Mouse (Mus musculus) c-Kit-positive CD71-positive TER-119-negative erythroid progenitor cells, embryonic 14.5 days (primary cell): ENCODE data around the gene Snx6.
A peak's percentile ranks its signal among the peaks of the same experiment; 100 is the strongest.
"Not testable (repeated sequence)": the region's sequence is repeated elsewhere in the genome, so short reads cannot be mapped to it uniquely, and the experiment has no call there.

Source experiments
- DNase-seq: peaks from one replicate; pipeline ENCODE4 v3.0.0-alpha.2; 2013; ENCODE audit warnings: low read depth

The Snx6 gene

DNA sequence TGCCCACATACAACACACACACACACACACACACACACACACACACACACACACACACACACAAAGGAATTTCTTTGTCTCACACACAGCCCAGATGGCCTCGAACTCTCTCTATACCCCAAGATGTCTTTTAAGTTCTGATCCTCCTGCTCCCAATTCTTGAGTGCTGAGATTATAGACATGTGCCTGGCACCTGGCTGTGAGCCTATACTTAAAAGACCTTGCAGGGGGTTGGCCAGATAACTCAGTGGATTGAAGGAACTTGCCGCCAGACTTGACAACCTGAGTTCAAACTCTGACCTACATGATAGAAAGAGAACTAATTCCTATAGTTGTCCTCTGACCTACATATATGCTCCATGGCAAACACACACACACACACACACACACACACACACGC lies 8.0 kb upstream of the Snx6 start:
- DNase-seq = no peak

DNA sequence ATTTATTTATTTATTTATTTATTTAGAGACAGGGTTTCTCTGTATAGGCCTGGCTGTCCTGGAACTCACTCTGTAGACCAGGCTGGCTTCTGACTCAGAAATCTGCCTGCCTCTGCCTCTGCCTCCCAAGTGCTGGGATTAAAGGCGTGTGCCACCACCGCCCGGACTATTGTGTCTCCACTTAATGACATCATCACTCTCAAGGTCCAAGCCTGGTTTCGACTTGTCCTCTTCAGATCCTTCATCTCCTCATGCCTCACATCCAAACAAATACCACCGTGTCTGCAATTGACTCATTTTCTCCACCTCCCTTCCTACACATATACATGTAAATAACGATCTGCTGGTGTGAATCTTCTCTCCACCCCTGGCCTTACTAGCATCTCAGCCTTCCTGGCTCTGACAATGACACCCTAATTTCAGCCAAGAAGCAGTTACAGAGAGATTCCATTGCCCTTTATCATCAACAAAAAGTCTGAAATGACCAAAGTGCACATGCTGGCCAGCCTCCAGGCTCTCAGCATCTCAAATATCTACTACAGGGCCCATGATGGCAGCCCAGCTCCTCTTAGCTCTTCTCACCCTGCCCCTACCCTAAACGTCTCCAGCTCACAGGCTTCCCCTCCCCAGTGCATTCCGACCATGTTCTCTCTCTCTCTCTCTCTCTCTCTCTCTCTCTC lies 1.2 kb upstream of the Snx6 start:
- no peak for DNase-seq

DNA sequence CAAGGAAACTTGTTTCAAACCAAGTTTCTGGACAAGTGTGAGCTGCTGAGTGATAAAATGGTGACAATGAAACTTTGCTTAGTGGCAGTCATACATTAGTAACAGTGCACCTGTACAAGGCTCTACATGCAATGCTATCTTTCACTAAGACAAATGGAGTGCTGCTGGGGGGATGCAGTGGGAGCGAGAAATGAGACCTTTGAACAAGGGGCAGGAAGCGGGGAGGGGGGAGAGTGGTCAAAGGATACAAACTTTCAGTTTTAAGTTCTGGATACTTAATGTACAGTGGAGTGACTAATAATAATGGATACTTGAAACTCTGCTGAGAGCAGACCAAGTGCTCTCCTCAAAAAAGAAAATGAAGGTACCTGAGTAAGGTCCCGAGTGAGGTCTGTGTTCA lies 1.1 kb downstream of the Snx6 start:
- DNase-seq = no peak

DNA sequence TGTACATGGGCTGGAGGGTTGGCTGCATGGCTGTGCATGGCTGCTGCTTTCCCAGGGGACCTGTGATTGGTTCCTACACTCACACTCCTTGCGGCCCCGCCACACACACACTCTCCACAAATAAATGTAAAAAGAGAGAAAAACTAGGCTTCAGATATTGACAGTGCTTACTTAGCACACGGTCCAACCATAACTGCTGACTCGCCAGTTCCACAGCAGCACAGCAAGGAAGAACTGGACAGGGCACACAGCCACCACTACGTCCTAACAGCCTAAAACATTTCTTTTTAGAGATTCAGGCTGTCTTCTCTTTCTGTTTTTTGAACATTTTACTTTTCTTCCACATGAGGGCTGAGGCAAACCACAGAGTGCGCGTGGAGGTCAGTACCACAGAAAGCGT lies 4.0 kb downstream of the Snx6 start:
- no peak for DNase-seq

DNA sequence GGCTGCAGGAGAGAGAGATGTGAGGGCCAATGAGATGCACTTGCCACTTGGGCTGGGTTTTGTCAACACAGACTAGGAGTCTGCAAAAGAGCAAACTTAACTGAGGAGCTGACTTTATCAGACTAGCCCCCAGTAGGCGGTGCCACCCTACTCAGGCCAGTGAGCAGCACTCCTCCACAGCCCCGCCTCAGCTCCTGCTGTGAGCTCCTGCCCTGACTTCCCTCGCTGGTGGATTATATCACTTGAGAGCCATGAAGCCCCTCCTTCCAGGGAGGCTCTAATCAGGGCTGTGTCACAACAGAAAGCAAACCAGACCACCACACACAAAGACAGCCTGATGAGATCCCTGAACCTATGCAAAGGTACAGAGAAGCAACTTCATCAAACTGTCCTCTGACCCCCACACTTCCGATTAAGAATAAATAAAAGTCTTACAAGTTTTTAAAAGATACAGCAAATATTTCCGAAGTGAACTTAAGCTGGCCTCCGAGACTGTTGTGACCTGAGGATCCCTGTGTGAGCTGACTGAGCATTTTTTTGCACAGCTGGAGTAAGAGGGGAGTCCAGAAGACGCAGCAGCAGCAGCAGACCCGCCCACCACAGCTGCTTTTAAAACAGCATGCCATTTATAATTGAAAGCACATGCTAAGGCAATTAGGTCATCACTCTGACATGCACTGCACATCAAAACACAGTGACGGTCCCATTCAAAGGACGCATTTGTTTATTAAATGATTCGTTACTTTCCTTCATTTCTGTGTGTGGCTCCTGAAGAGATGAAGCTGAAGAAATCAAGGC lies 6.0 kb downstream of the Snx6 start:
- DNase-seq = peak; percentile 49

DNA sequence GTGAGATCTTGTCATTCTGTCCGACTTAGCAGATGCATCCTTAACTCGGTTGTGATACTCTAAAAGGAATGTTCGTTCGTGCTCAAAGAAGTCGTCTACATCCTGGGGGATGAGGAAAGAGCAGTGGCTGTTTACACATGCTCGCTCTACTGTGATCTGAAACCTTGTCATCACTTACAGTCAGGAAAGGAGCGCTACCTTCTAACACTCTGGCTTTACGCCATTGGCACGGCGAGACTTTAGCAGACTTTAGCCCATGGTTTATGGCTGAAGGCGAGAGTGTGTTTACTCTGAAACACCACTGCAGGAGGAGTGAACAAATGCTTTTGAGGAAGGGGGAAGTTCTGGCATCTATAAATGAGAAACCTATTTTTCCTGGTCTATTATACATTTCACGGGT lies 31.9 kb downstream of the Snx6 start:
- no peak for DNase-seq

DNA sequence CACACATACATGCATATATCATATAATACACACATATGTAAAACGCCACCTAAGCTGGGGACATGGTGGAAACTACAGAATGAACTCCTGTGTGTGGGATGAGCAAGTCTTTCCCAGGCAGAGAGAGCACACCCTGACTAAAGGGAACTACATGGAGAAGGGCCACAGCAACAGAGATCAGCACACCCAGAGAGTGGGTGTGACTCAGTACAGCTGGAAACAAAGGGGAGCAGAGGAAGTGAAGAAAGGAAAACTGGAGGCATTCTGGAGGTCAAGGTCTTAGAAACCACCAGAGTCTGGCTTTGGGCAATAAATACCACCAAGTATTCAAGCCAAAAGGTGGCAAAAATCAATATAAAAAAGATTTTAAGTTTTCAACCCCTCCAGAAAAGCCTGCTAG lies 34.8 kb downstream of the Snx6 start:
- no peak for DNase-seq

DNA sequence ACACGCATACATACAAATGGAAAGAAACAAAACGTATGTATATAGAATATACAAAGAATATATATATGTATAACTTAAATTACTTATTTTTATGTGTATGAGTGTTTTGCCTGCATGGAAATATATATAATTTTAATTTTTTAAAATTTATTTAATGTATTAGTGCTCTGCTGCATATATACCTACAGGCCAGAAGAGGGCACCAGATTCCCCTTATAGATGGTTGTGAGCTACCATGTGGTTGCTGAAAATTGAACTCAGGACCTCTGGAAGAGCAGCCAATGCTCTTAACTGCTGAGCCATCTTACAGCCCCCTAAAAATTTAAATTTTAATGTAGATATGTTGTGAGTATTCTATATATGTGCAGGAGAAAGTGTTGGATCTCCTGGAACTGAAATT lies 36.7 kb downstream of the Snx6 start:
- peak; percentile 14 for DNase-seq

DNA sequence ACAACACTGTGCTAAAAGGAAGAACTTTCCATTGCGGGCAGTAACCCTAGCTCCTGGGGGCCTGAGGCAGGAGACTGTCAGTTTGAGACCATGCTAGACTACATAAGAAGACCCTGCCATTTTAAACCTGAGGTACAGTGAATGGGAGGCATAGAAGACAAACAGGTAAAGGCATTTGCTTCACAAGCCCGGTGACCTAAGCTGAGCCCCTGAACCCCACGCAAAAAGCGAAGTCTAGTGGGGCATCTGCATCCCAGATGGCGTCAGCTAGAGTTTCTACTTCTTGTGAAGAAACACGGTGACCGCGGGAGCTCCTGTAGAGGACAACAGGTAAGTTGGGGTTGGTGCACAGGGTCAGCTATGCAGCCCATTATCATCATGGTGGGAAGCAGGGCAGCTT lies 46.9 kb downstream of the Snx6 start:
- DNase-seq = no peak

DNA sequence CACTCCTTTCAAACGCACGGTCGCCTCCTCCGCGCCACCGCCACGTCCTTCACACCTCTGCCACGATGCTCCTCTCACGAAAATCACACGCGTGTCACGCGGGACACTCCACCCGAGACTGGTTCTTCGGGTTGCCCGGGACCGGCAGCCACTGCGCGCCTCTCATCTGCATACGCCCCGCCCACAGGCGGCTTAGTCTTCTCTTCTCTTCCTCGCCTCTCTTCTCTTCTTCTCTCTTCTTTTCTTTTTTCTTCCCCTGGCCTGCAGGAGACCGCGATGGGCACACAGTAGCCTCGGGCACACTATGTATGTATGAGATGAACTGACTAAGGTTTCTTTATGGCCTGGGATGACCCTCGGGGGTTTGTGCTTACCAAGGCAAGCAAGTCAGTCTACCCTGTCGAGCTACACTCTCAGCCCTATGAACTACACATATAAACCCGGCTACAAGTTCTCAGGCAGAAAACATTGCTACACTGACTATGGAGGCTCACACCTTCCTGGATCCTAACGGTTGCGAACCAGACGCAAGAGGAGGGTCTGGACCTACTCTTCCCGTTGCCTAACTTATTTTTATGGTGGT lies 56.8 kb downstream of the Snx6 start:
- not testable (repeated sequence) for DNase-seq

DNA sequence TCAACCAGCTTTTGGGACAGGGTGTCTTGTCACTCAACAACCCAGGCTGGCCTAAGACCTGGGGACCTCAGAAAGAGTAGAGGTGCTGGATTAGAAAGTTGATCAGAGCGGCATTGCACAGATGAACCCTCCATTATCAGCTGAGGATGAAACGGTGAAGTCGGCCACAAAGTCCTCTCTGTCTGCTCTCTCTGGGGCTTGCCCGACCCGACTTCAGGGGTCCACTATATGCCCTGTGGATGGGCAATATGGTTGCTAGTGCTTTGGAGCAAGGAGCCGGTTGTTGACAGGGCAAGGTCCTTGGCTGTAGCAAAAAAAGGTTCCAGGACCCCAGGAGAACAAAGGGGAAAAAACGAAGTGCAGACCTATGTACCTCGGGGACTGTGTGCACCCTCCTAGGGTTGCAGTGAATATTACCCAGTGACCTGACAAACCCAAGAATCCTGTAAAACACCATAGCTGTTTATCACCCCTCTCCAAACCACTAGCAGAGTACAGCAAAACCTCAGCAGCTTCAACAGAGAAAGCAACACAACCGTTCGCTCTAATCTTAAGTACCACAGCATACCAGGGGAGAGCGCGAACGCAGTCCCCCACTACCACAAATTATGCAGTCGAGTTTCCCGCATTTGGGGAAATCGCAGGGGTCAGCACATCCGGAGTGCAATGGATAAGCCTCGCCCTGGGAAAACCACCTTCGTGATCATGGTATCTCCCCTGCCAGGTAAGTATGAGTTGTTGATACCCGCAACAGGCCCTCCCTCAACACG lies 57.4 kb downstream of the Snx6 start:
- DNase-seq = not testable (repeated sequence)

DNA sequence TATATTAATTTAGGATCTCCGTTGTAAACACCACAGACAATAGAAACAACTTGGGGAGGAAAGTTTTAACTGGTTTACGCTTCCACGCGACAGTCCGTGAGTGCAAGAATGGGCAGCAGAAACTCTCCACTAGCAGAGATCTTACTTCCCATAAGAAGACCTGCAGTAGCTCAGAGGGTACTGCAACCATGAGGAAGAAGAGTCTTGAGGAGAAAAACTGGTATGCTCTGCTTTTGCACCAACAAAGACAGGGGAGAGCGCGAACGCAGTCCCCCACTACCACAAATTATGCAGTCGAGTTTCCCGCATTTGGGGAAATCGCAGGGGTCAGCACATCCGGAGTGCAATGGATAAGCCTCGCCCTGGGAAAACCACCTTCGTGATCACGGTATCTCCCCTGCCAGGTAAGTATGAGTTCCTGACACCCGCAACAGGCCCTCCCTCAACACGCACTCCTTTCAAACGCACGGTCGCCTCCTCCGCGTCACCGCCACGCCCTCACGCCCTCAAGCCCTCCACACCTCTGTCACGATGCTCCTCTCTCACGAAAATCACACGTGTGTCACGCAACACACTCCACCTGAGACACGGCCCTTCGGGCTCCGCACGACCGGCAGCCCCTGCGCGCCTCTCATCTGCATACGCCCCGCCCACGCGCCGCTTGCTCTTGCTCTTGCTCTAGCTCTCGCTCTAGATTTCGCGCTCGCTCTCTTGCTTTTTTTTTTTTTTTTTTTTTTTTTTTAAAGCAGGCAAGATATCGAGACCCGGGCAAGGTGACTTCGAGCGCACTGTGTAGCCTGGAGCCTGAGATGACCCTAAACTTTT lies 61.0 kb downstream of the Snx6 start:
- not testable (repeated sequence) for DNase-seq

DNA sequence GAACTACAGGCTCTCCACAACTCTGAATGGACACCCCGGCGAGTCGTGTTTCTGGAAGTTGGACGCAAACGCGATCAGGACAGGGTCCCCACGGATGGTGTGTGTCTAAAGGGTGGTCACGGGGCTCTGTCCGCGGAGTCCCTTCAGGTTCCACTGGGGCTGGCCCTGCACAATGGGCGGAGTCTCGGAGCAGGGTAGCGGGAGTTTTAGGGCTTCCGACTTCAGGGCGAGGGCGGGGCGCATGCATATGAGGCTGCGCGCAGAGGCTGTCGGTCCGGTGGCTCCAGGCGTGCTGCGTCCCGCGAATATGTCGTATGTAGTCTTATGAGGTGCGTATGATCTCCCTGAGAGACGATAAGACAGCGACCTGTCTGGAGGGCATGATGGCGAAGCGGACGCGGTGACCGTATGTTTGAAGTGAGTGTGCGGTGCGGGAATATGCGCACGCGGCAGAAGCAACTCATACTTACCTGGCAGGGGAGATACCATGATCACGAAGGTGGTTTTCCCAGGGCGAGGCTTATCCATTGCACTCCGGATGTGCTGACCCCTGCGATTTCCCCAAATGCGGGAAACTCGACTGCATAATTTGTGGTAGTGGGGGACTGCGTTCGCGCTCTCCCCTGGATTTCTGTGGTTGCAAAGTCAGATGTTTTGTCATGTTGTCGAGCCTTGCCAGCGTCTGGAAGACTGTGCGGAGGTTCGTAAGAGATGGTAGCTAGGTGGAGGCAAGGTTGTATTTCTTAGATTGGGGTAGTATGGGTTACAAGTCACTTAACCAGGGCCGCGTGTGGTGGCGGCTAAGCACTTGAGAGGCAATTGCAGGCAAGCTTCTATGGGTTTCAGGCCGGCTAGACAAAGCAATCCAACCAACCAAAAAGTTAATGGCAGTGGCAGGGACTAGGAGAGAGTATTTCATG lies 66.1 kb downstream of the Snx6 start:
- DNase-seq = not testable (repeated sequence)

DNA sequence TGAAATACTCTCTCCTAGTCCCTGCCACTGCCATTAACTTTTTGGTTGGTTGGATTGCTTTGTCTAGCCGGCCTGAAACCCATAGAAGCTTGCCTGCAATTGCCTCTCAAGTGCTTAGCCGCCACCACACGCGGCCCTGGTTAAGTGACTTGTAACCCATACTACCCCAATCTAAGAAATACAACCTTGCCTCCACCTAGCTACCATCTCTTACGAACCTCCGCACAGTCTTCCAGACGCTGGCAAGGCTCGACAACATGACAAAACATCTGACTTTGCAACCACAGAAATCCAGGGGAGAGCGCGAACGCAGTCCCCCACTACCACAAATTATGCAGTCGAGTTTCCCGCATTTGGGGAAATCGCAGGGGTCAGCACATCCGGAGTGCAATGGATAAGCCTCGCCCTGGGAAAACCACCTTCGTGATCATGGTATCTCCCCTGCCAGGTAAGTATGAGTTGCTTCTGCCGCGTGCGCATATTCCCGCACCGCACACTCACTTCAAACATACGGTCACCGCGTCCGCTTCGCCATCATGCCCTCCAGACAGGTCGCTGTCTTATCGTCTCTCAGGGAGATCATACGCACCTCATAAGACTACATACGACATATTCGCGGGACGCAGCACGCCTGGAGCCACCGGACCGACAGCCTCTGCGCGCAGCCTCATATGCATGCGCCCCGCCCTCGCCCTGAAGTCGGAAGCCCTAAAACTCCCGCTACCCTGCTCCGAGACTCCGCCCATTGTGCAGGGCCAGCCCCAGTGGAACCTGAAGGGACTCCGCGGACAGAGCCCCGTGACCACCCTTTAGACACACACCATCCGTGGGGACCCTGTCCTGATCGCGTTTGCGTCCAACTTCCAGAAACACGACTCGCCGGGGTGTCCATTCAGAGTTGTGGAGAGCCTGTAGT lies 76.4 kb downstream of the Snx6 start:
- not testable (repeated sequence) for DNase-seq

DNA sequence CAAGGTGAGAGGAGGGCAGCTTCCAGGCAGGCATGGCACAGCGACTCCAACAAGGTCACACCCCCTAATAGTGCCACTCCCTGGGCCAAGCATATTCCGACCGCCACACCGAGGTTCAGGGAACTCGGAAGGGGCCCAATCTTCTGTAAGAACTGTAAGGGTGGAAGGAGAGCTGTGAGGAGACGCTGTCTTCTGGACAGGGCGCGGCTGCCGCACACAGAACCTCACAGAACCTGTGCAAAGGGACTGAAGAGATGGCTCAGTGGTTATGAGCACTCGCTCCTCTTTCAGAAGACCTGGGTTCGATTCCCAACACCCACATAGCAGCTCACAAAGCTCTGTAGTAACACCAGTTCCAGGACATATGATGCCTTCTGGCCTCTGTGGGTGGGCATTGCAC lies 78.0 kb downstream of the Snx6 start:
- not testable (repeated sequence) for DNase-seq

DNA sequence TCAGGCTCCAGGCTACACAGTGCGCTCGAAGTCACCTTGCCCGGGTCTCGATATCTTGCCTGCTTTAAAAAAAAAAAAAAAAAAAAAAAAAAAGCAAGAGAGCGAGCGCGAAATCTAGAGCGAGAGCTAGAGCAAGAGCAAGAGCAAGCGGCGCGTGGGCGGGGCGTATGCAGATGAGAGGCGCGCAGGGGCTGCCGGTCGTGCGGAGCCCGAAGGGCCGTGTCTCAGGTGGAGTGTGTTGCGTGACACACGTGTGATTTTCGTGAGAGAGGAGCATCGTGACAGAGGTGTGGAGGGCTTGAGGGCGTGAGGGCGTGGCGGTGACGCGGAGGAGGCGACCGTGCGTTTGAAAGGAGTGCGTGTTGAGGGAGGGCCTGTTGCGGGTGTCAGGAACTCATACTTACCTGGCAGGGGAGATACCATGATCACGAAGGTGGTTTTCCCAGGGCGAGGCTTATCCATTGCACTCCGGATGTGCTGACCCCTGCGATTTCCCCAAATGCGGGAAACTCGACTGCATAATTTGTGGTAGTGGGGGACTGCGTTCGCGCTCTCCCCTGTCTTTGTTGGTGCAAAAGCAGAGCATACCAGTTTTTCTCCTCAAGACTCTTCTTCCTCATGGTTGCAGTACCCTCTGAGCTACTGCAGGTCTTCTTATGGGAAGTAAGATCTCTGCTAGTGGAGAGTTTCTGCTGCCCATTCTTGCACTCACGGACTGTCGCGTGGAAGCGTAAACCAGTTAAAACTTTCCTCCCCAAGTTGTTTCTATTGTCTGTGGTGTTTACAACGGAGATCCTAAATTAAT lies 81.5 kb downstream of the Snx6 start:
- DNase-seq = not testable (repeated sequence)

DNA sequence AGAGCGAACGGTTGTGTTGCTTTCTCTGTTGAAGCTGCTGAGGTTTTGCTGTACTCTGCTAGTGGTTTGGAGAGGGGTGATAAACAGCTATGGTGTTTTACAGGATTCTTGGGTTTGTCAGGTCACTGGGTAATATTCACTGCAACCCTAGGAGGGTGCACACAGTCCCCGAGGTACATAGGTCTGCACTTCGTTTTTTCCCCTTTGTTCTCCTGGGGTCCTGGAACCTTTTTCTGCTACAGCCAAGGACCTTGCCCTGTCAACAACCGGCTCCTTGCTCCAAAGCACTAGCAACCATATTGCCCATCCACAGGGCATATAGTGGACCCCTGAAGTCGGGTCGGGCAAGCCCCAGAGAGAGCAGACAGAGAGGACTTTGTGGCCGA lies 85.0 kb downstream of the Snx6 start:
- not testable (repeated sequence) for DNase-seq

DNA sequence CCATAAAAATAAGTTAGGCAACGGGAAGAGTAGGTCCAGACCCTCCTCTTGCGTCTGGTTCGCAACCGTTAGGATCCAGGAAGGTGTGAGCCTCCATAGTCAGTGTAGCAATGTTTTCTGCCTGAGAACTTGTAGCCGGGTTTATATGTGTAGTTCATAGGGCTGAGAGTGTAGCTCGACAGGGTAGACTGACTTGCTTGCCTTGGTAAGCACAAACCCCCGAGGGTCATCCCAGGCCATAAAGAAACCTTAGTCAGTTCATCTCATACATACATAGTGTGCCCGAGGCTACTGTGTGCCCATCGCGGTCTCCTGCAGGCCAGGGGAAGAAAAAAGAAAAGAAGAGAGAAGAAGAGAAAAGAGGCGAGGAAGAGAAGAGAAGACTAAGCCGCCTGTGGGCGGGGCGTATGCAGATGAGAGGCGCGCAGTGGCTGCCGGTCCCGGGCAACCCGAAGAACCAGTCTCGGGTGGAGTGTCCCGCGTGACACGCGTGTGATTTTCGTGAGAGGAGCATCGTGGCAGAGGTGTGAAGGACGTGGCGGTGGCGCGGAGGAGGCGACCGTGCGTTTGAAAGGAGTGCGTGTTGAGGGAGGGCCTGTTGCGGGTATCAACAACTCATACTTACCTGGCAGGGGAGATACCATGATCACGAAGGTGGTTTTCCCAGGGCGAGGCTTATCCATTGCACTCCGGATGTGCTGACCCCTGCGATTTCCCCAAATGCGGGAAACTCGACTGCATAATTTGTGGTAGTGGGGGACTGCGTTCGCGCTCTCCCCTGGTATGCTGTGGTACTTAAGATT lies 85.6 kb downstream of the Snx6 start:
- not testable (repeated sequence) for DNase-seq
